Mouse (Mus musculus): ENCODE results near the gene Gla. TPM values are rescaled to one million over a fixed set of nuclear protein-coding genes. Genes with fewer than 3 reads are reported as not detected.

Gla gene
- polyA plus RNA-seq, 1 experiment from 2014 or later: 4.2 TPM

DNA sequence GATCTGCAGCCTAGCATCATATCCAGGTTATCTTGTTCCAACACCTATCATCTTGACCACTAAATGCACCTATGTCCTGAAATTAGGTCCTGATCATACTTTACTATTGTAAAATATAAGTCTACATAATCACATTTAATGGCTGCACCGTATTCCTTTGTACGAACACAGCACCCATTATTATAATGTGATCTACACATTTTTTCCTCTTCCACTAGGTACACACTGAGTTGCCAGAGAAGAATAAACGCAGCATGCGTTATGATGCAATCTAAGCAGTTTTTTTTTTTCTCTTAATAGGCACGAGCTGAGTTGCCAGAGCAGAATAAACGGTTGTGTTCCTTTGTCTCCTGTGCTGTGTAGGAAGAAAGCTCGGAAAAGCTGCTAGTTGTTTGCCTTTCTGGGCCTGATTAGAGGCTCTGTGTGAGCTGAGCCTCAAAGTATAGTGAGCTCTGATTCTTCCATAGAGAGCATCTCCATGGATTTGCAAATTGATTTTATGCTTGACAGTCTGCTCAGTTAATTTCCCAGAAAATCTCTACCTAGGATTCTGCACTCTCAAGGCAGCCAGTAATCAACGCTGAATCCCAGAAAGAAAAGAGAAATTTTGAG lies 19.4 kb upstream of the Gla start:
- ATAC-seq (ENCODE audit: insufficient number of reproducible peaks, low FRiP score, low TSS enrichment, low read depth): no peak
- H3K27ac ChIP-seq: no peak overlapping the region
- H3K9me3 ChIP-seq: no peaks in the 10 kb centered on the region
- no peaks in the 10 kb centered on the region for H3K4me1 ChIP-seq
- no peak overlapping the region for H3K9ac ChIP-seq
- 57% methylated on average over 8 of the region's 8 CpGs for WGBS
- no peaks in the 10 kb centered on the region for H3K36me3 ChIP-seq
- H3K4me2 ChIP-seq: no peak overlapping the region
- H3K4me3 ChIP-seq: no peak overlapping the region
- H3K27me3 ChIP-seq: 0 out of 2 replicates have a peak, but pooled peaks cover 7% of the 10 kb centered on the region

GRCm38 (mm10) chrX:134619695-134620094 lies 18.8 kb upstream of the Gla start:
- no peak for ATAC-seq (ENCODE audit: insufficient number of reproducible peaks, low FRiP score, low TSS enrichment, low read depth)
- Histone ChIP-seq H3K4me1 (no peaks in the 10 kb centered on the region), H3K27ac (no peak overlapping the region), H3K27me3 (0 out of 2 replicates have a peak, but pooled peaks cover 7% of the 10 kb centered on the region), H3K4me2 (no peak overlapping the region), H3K4me3 (no peak overlapping the region), H3K9ac (no peak overlapping the region), H3K36me3 (no peaks in the 10 kb centered on the region), H3K9me3 (no peaks in the 10 kb centered on the region)
- WGBS: 59% methylated on average over 9 of the region's 9 CpGs

- no peak for ATAC-seq (ENCODE audit: insufficient number of reproducible peaks, low FRiP score, low TSS enrichment, low read depth)
- Histone ChIP-seq H3K9me3 (no peaks in the 10 kb centered on the region), H3K36me3 (no peaks in the 10 kb centered on the region), H3K4me3 (no peak overlapping the region), H3K27me3 (no peaks in the 10 kb centered on the region), H3K4me2 (no peak overlapping the region), H3K9ac (no peak overlapping the region), H3K27ac (no peak overlapping the region), H3K4me1 (peaks cover 2% of the 10 kb centered on the region; the same call in 1 of the 2 replicates)
- WGBS: 58% methylated on average over 2 of the region's 2 CpGs
These were observed 13.4 kb upstream of the Gla start for GRCm38 (mm10) chrX:134614306-134614705.

GRCm38 (mm10) chrX:134612285-134612959 lies 11.5 kb upstream of the Gla start:
- ATAC-seq (ENCODE audit: insufficient number of reproducible peaks, low FRiP score, low TSS enrichment, low read depth): peak; percentile 85
- peaks cover 2% of the 10 kb centered on the region; the same call in 1 of the 2 replicates for H3K4me1 ChIP-seq
- no peaks in the 10 kb centered on the region for H3K27me3 ChIP-seq
- WGBS: 13% methylated on average over 15 of the region's 15 CpGs
- H3K27ac ChIP-seq: peak overlapping the region; percentile 89
- H3K9me3 ChIP-seq: no peaks in the 10 kb centered on the region
- peak overlapping the region; percentile 35 for H3K4me3 ChIP-seq
- H3K36me3 ChIP-seq: no peaks in the 10 kb centered on the region
- H3K4me2 ChIP-seq: peak overlapping the region; percentile 43
- H3K9ac ChIP-seq: 0 out of 2 replicates have a peak overlapping the region, but pooled peaks have one; percentile 17

- no peaks in the 10 kb centered on the region for H3K9me3 ChIP-seq
- WGBS: 79% methylated on average over 4 of the region's 4 CpGs
- H3K27me3 ChIP-seq: no peaks in the 10 kb centered on the region
- no peak overlapping the region for H3K4me3 ChIP-seq
- H3K9ac ChIP-seq: no peak overlapping the region
- peaks cover 2% of the 10 kb centered on the region; the same call in 1 of the 2 replicates for H3K4me1 ChIP-seq
- ATAC-seq (ENCODE audit: insufficient number of reproducible peaks, low FRiP score, low TSS enrichment, low read depth): no peak
- H3K27ac ChIP-seq: no peak overlapping the region
- no peak overlapping the region for H3K4me2 ChIP-seq
- no peaks in the 10 kb centered on the region for H3K36me3 ChIP-seq
These were observed 10.1 kb upstream of the Gla start for GRCm38 (mm10) chrX:134610984-134611383.

- Histone ChIP-seq H3K27ac (no peak overlapping the region), H3K4me3 (no peak overlapping the region), H3K36me3 (no peaks in the 10 kb centered on the region), H3K9me3 (no peaks in the 10 kb centered on the region), H3K27me3 (no peaks in the 10 kb centered on the region), H3K4me2 (no peak overlapping the region), H3K9ac (no peak overlapping the region), H3K4me1 (peaks cover 2% of the 10 kb centered on the region; the same call in 1 of the 2 replicates)
- no peak for ATAC-seq (ENCODE audit: insufficient number of reproducible peaks, low FRiP score, low TSS enrichment, low read depth)
- WGBS: 34% methylated on average over 4 of the region's 4 CpGs
These were observed 8.5 kb upstream of the Gla start for GRCm38 (mm10) chrX:134609472-134609871.

GRCm38 (mm10) chrX:134601380-134602120 lies 625 bp upstream of the Gla start:
- 22% methylated on average over 41 of the region's 43 CpGs for WGBS
- Histone ChIP-seq H3K4me3 (peak overlapping the region; percentile 53), H3K27me3 (0 out of 2 replicates have a peak, but pooled peaks cover 3% of the 10 kb centered on the region), H3K4me1 (peaks cover 2% of the 10 kb centered on the region; the same call in 1 of the 2 replicates), H3K9ac (peak overlapping the region; percentile 40; the same call in 1 of the 2 replicates), H3K36me3 (no peaks in the 10 kb centered on the region), H3K27ac (peak overlapping the region; percentile 93), H3K4me2 (peak overlapping the region; percentile 35), H3K9me3 (no peaks in the 10 kb centered on the region)
- peak; percentile 84 for ATAC-seq (ENCODE audit: insufficient number of reproducible peaks, low FRiP score, low TSS enrichment, low read depth)

- no peaks in the 10 kb centered on the region for H3K9me3 ChIP-seq
- H3K4me1 ChIP-seq: peaks cover 2% of the 10 kb centered on the region; the same call in 1 of the 2 replicates
- no peak overlapping the region for H3K27ac ChIP-seq
- peak overlapping the region; percentile 47; the same call in 1 of the 2 replicates for H3K9ac ChIP-seq
- H3K36me3 ChIP-seq: no peaks in the 10 kb centered on the region
- peak overlapping the region; percentile 49 for H3K4me2 ChIP-seq
- H3K4me3 ChIP-seq: peak overlapping the region; percentile 53
- WGBS: 22% methylated on average over 10 of the region's 10 CpGs
- ATAC-seq (ENCODE audit: insufficient number of reproducible peaks, low FRiP score, low TSS enrichment, low read depth): no peak
- H3K27me3 ChIP-seq: 0 out of 2 replicates have a peak, but pooled peaks cover 3% of the 10 kb centered on the region
These were observed 881 bp downstream of the Gla start for GRCm38 (mm10) chrX:134599922-134600565.

DNA sequence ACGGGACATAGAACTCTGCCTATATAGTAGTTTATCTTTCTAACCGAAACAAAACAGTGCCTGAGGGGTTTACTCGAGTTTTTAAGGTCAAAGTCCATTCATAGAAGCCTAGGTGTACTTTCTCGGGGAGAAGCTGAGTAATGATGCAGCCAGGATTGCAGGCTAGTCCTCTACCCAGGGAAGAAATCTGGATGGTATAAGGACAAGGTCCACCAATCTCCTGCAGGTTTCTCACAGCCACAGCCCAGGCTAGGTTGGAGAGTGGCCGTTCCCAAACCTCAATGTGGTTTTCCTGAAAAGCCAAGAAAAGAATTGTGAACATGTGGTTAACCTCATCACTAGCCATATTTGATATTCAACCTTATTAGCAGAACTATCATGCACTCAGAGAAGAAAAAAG lies 11.1 kb downstream of the Gla start:
- Histone ChIP-seq H3K4me3 (no peak overlapping the region), H3K27ac (no peak overlapping the region), H3K4me1 (no peaks in the 10 kb centered on the region), H3K36me3 (peaks cover 8% of the 10 kb centered on the region; the same call in 1 of the 2 replicates), H3K9ac (no peak overlapping the region), H3K9me3 (no peaks in the 10 kb centered on the region), H3K4me2 (no peak overlapping the region), H3K27me3 (no peaks in the 10 kb centered on the region)
- 49% methylated on average over 5 of the region's 5 CpGs for WGBS
- ATAC-seq (ENCODE audit: insufficient number of reproducible peaks, low FRiP score, low TSS enrichment, low read depth): no peak

GRCm38 (mm10) chrX:134588997-134589396 lies 11.9 kb downstream of the Gla start:
- no peaks in the 10 kb centered on the region for H3K27me3 ChIP-seq
- WGBS: 83% methylated on average over 3 of the region's 3 CpGs
- ATAC-seq (ENCODE audit: insufficient number of reproducible peaks, low FRiP score, low TSS enrichment, low read depth): no peak
- H3K9me3 ChIP-seq: no peaks in the 10 kb centered on the region
- H3K4me2 ChIP-seq: no peak overlapping the region
- H3K9ac ChIP-seq: no peak overlapping the region
- H3K36me3 ChIP-seq: peaks cover 8% of the 10 kb centered on the region; the same call in 1 of the 2 replicates
- no peaks in the 10 kb centered on the region for H3K4me1 ChIP-seq
- H3K27ac ChIP-seq: no peak overlapping the region
- H3K4me3 ChIP-seq: no peak overlapping the region

- Histone ChIP-seq H3K27ac (no peak overlapping the region), H3K4me1 (no peaks in the 10 kb centered on the region), H3K27me3 (no peaks in the 10 kb centered on the region), H3K4me3 (no peak overlapping the region), H3K4me2 (no peak overlapping the region), H3K36me3 (peaks cover 8% of the 10 kb centered on the region; the same call in 1 of the 2 replicates), H3K9ac (no peak overlapping the region), H3K9me3 (no peaks in the 10 kb centered on the region)
- ATAC-seq (ENCODE audit: insufficient number of reproducible peaks, low FRiP score, low TSS enrichment, low read depth): no peak
- WGBS: 78% methylated on average over 4 of the region's 4 CpGs
These were observed 12.7 kb downstream of the Gla start for GRCm38 (mm10) chrX:134588261-134588660.

Data from limb, embryonic 15.5 days (tissue).